ENCODE assay signal across 9 mouse cellular contexts in genomic region chr13:74861373-74861970, GRCm38 (mm10). TPM values are rescaled to one million over a fixed set of nuclear protein-coding genes. Genes with fewer than 3 reads are reported as not detected.
DNase-seq lines count a peak whose midpoint lies in the region; ATAC-seq and TF ChIP-seq lines count a peak whose summit lies in the region.
"Had no signal": no experiment of that assay in that cellular context is flagged by ENCODE, and none has a peak within 500 bp of the region (broad histone marks: within the 10 kb centered on the region; RNA-seq: fewer than 3 reads in every experiment).

No protein-coding gene starts in this region.

- intact Hi-C loops in gastrocnemius, adult 2 months (cut with DNase I): loop anchor here (5.0 kb wide), 1 partner anchor 341 kb away; no protein-coding TSS in a partner anchor

- no peak overlapping the region for H3K4me2 ChIP-seq in midbrain, embryonic 11.5 days

- H3K9me3 ChIP-seq in midbrain, embryonic 11.5 days (ENCODE audit: control insufficient read depth, low read length): no peaks in the 10 kb centered on the region
- no peaks in the 10 kb centered on the region for H3K9me3 ChIP-seq in midbrain, embryonic 10.5 days (replicated peaks)

- TF ChIP-seq CTCF in gastrocnemius, adult 2 months (IDR thresholded peaks at IDR 0.05): peak; percentile 64

- no peak for DNase-seq in gastrocnemius, adult 2 months
- no peak for DNase-seq in gastrocnemius, postnatal 25 days
- peak; percentile 87 for DNase-seq in midbrain, embryonic 11.5 days (ENCODE audit: low spot score, missing footprints)
- no peak for DNase-seq in midbrain, embryonic 10.5 days (ENCODE audit: low spot score)
- no peak for DNase-seq in spleen, adult 18-20 months
- no peak for DNase-seq in spleen, postnatal 4 days (ENCODE audit: low spot score in 2 of 2)
- no peak for DNase-seq in urinary bladder, postnatal 36 days (ENCODE audit: low spot score in 2 of 2)
- DNase-seq: kidney, postnatal 14 days had no signal

- WGBS in midbrain, embryonic 11.5 days: 12% methylated on average over 1 of the region's 1 CpGs
- 19% methylated on average over 1 of the region's 1 CpGs for WGBS in midbrain, embryonic 10.5 days

- H3K27me3 ChIP-seq in midbrain, embryonic 11.5 days (ENCODE audit: control insufficient read depth, insufficient read depth, low read length): no peaks in the 10 kb centered on the region
- no peaks in the 10 kb centered on the region for H3K27me3 ChIP-seq in midbrain, embryonic 10.5 days (ENCODE audit: low read depth, poor library complexity, severe bottlenecking)

- H3K9ac ChIP-seq in midbrain, embryonic 11.5 days (ENCODE audit: low read length): no peak overlapping the region

- H3K27ac ChIP-seq in gastrocnemius, adult 2 months: no peak overlapping the region
- H3K27ac ChIP-seq in midbrain, embryonic 11.5 days (ENCODE audit: low read depth, low read length): no peak overlapping the region
- H3K27ac ChIP-seq in midbrain, embryonic 10.5 days (replicated peaks): no peak overlapping the region

- H3K36me3 ChIP-seq in midbrain, embryonic 11.5 days (ENCODE audit: control insufficient read depth, insufficient read depth, low read length): no peaks in the 10 kb centered on the region
- H3K36me3 ChIP-seq in midbrain, embryonic 10.5 days: no peaks in the 10 kb centered on the region

- ATAC-seq in midbrain, embryonic 11.5 days (ENCODE audit: low FRiP score): 0 out of 2 replicates have a peak, but pooled peaks have one; percentile 50
- ATAC-seq in hematopoietic stem cell, adult 5-6 weeks (replicated peaks in 1 of 2; ENCODE audit: insufficient read depth in 1 of 2, low FRiP score in 2 of 2, low TSS enrichment in 1 of 2, low read depth in 1 of 2, poor library complexity in 2 of 2, severe bottlenecking in 2 of 2): peak; percentile 66 to 75

- no peaks in the 10 kb centered on the region for H3K4me1 ChIP-seq in midbrain, embryonic 11.5 days (ENCODE audit: control insufficient read depth, insufficient read depth, low read length)
- H3K4me1 ChIP-seq in midbrain, embryonic 10.5 days: no peaks in the 10 kb centered on the region

- no peak overlapping the region for H3K4me3 ChIP-seq in gastrocnemius, adult 2 months
- H3K4me3 ChIP-seq in midbrain, embryonic 11.5 days (ENCODE audit: low read depth, low read length): no peak overlapping the region
- no peak overlapping the region for H3K4me3 ChIP-seq in midbrain, embryonic 10.5 days

RNA-seq across cellular contexts. Expression of gene Cast, which starts 52.9 kb away (rescaled TPM):
- total RNA-seq in gastrocnemius, adult 2 months (2021): 10 to 100 TPM; 97.9 to 99.9 TPM
- total RNA-seq in gastrocnemius, postnatal 25 days (2021): 100 to 1,000 TPM in 1 of 2 experiments, 10 to 100 TPM in 1; 80.0 to 104 TPM
- polyA plus RNA-seq in midbrain, embryonic 11.5 days (2014; fragmentation: Nextera tagmentation; extraction: Ambion mirVana): 16.5 and 18.3 TPM in 2 replicates
- 14.9 and 17.3 TPM in 2 replicates for polyA plus RNA-seq in midbrain, embryonic 10.5 days (2016; fragmentation: Nextera tagmentation; extraction: Ambion mirVana)
- total RNA-seq in hematopoietic stem cell, adult 5-6 weeks (2017): 110 and 120 TPM in 2 replicates
